Mouse (Mus musculus) gastrocnemius, adult 18-20 months (tissue): ENCODE data around the gene Stmn1. TPM values are rescaled to one million over a fixed set of nuclear protein-coding genes. Genes with fewer than 3 reads are reported as not detected.
A peak's percentile ranks its signal among the peaks of the same experiment; 100 is the strongest.

Source experiments
- DNase-seq: peaks from one replicate; pipeline ENCODE4 v3.0.0; 2021; ENCODE audit warnings: low spot score
- total RNA-seq, 2 experiments: library from RNA; stranded (reverse); gene quantifications; 2 replicates each; pipeline ENCODE4 v1.2.3; 2021

The Stmn1 gene
- total RNA-seq, 2 experiments from 2014 or later: 2.5 to 3.5 TPM

DNA sequence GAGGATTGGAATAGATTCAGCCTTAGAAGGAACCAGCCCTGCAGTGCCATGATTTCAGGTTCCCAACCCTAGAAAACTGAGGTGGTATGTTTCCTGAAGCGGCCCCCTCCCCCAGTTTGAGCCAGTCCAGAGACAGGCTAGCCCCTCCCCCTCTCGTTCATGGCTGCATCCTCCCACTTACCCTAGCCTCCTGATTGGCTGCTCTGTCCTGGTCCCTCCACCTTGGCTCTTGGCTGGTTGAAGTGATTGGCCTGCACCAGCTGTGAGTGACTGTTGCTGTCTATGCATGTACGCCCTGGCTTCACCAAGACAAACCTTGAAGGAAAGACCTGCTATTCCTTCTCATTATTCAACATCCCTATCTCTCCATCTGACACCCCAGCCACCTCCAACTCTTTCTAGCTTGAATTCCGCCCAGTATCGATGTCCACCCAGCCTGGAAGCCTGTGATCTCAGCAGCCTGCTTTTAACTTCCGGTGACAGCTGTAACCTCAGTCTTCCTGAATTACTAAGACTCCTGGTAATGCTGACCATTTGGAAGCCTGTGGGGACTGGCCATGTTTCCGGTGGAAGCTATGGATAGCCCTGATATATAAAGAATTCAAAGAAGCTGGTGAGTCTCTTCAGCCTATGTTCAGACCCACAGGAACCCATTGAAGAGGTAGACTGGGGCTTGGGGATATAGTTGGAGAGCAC lies 10.8 kb upstream of the Stmn1 start:
- DNase-seq: no peak

DNA sequence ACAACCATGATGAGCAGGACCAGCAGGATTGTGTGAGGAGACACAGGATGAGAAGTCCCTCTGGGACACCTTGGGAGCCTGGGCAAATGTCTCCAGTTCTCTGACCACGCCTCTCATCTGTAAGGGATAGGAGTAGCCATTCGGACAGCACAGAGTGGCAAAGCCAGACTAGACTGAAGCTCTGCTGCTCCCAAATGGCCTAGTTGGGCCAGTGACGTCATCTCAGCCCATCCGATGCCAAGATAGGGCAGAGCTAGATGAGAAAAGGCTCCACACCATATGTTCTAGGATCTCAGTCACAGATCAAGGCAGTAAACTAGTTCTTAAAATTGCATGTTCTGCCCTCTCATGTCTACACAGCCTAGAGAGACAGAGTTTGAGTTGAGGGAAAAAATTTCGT lies 9.3 kb upstream of the Stmn1 start:
- no peak for DNase-seq

DNA sequence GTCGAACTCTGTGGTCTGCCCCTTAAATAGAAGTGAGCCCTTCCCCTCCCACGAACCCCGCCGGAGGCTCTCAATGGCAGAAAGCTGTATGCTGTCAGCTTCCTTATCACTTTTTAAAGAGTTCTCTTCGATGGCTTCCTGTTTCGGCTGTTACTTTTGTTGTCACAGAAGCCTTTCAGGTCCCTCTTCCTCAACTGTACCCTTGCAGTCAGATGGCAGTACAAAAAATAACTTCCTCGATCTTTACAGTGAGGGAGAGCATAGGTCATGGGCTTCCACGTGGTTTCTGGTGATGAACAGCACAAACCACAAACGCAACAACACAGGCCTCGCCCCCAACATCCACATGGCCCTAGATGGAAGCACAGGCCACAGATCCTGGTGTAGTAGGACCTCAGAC lies 7.8 kb upstream of the Stmn1 start:
- DNase-seq: no peak

DNA sequence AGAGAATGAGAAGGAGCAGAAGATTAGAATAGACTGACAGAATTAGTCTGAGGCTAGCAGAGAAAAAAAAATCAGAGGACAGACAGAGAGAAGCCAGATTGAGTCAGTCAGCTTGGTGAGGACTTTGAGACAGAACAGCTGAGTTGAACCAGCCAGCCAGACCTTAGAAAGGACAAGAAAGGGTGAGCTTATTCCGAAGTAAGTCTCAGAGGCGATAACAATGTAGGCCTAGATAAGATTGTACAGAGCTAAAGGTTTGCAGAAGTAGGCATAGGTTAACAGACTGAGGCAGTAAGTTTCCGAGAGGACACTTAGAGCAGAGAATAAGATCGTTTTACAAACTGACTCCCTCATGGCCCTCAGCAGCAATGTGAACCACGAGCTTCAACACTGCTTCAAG lies 6.9 kb upstream of the Stmn1 start:
- DNase-seq: no peak

DNA sequence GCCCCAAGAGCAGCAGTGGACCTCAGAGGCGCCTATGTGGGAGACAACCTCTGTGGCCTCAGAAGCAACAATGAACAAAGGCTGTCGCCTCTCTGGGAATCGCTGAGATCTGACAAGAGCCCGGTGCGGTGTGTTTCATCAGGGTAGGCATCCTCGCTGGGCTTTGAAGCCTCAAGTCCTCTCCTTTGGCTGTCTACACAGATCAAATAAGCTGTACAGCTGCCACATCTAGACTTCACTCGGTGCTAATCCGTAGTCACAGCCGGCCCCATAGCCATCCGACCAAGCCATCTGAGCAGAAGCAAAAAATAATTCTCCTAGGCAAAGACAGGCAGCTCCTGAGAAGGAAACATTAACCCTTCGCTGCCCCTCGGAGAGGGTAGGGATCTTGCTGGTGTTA lies 2.3 kb upstream of the Stmn1 start:
- DNase-seq: no peak

DNA sequence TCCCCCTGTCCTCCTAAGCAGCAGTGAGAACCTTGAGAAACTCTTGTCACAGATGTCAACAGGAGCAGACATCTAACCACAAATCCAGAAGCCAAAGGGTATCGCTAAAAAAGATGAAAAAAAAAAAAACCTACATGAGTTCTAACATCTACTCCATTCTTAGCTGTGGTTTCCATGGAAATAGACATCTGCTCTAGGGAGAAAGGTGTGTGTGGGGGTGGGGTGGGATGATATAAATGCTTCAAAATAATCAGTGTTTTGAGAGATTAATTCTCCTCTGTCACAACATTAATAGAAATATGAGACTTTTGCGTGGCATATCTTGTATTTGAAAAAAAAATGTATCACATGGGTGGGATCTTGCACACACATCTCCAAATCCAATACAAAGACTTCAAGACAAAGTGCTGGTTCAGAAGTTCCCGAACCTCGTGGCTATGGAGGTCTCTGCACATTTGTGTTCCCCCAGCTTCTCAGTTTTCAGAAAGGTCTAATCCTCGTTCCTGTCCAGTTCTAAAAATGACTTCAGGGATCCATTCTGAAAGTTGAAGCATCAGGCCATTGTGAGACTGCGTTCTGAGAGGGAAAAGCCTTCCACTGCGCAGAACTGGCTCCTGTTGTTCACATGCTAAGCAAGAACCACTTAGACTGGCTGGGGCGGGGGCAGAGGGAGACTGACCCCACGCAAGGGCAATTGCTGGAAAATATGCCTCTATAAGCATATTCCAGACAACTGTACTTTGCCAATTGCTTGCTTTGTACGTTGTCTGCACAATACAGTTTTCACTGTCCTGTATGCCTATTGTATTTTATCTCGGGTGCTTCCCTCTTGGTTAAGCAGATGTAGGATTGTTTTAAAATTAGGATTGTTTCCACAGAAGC lies 1.5 kb upstream of the Stmn1 start:
- DNase-seq: no peak

DNA sequence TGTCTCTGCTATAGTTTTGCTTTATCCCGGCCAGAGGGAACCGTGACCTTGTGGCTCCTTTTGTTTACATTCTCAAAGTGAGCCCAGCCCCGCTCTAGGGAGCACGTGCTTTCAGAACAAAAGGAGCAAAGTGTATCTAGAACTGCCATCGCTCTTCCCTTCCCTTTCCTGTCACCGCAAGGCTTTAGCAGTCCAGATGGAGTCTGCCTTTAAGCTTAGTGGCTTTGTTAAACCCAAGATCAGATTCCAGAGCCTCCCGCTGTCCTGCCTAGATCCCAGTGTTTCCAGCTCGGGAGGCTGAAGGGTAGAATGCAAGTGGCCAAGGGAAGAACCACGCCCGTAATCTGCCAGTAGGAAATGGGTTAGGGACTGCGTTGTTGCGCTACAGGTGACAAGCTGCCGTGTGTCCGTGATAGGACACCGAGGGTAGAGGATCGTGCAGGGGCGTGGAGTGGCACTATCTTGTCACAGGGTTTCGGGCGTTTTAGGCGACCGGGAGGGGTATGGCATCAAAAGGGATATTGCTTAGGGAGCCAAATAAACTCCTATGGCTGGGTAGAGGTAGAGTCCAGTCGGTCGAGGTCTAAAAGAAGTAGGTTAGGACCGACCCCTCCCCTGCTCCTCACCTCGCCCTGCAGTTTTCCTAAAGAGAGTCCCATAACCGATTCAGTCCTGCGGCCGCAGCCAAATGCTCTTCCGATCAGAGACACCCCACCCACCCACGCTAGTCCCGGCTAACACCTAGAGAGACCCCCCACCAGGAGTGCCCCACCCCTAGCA lies 495 bp upstream of the Stmn1 start:
- DNase-seq: no peak

DNA sequence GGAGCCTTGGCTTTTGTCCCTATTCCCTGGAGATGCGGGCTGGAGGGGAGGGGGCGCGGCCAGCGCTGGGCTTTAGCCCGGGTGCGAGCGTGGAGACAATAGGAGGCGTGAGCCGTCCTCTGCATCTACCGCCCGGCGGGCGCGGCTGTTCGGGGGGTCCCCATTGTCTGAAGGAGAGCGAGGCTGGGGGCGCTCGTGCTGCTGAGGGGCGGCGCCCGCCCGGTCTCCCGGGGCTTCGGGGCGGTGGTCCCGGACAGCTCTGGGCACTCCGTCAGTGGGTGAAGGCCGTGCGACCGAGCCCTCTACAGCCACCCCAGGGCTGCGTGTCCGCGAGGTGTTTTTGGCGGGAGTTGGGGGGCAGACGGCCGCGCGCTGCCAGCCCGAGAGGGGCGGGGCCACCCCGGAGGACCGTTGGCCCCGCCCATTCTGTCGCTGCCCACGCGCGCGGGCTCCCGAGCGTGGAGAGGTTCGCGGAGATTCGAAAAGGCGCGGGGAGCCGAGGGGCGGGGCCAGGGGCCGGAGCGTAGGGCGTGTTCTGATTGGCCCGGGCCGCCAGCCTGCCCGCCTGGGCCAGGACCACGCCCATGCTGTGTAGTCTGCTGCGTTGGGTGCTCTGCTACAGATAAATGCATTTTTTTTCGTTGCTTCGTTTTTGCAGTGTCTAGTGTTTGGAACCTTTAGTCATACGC lies 602 bp downstream of the Stmn1 start:
- peak; percentile 89 for DNase-seq

DNA sequence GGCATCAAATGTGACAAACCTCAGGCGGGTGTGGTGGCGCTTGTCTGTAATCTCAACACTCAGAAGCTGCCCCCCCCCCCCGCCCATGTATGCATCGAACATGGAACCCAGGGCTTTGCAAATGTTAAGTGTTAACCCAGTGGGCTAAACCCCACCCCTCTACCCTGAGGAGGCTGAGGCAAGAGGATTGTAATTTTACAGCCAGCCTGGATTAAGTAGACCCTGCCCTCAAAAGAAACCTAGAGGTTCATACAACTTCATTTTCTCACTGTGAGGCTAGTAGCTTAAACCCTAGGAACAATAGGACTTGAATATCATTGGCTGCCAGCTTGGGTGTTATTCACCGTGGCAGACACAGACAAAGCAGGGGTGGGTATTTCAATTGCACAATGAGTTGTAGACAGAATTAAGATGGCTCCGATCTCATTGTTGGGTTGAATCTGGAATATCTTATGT lies 1.2 kb downstream of the Stmn1 start:
- no peak for DNase-seq

DNA sequence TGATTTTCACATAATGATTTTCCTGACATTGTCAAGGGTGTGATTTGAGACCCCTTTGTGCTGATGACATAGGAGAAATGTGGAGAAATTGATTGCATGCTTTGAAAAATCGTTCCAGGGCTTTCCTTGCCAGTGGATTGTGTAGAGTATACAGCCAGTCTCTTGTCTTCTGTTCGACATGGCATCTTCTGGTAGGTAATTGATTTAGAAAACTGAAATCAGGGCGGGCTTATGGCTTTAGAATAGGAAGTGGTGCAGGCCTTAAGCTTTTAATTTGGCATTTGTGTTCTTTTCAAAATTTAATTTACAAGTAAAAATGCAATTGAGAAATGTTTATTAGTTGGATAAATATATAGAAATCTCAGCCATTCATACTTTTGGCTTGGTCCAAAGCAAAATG lies 1.9 kb downstream of the Stmn1 start:
- no peak for DNase-seq

DNA sequence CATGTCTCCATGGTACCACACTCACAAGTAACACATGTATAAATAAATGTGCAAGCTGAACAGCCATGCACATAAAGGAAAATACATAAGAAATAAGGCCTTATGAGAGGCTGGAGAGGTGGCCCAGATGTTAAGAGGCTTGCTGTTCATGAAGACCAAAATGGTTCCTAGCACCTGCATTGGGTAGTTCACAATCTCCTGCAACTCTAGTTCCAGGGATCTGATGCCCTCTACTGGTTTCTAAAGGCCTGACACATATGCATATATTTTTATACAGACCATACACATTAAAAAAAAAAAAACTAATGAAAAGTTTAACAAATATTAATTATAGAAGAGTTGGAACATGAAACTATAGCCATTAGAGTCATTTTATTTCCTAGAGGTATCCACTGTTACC lies 3.3 kb downstream of the Stmn1 start:
- DNase-seq: no peak

DNA sequence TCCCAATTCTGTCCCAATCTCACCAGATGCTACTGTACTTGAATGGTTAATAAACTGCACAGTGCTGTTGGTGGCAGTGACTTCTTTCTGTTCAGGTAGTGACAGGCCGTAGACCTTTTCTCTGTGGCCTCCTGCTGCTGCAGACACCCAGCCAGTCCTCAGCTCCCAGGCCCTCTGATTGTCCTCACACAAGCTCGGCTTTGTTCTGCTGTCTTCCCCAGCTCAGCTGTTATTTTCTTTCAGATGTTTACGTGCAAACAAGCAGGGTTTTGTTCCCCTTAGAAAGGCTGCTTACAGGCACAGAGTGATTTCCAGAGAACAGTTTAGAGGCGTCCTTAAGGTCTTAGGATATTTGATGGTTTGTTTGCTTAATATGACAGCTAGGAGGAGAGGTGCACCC lies 5.6 kb downstream of the Stmn1 start:
- no peak for DNase-seq

DNA sequence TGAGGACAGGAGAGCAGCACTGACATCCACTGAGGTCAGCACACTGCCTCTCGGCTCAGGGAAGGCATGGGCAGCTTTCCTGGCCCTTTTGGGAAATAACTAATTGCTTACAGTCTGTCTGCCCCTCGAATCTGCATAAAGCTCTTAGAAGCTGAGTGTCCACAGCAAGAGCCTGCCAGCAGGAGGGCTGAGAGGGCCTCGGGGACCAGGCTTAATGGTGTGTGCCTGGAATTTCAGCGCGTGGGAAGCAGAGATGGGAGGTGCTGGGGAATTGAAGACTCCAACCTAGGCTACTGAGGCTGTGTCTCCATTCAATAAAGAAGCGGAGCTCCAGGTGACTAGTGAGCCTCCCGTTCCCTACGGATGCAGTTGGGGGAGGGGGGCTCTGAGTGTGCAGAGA lies 6.1 kb downstream of the Stmn1 start:
- no peak for DNase-seq

DNA sequence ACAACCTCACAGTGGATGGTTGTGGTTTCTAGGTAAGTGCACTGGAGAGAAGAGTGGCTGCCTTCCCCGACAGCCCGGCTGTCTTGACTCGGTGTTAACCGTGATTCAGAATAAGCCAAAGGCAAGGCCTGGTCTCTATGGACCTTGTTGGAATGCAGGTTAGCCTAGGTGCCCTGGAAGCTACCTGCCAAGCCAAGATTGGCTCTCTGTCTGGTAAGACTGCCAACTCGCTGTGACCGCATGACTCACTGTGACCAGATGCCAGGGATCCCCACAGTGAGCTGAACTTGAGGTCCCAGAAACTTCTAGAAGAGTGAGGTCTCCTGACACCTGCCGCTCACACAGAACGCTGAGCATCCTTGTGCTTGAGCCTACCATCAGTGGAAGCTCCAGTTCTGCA lies 8.8 kb downstream of the Stmn1 start:
- no peak for DNase-seq

DNA sequence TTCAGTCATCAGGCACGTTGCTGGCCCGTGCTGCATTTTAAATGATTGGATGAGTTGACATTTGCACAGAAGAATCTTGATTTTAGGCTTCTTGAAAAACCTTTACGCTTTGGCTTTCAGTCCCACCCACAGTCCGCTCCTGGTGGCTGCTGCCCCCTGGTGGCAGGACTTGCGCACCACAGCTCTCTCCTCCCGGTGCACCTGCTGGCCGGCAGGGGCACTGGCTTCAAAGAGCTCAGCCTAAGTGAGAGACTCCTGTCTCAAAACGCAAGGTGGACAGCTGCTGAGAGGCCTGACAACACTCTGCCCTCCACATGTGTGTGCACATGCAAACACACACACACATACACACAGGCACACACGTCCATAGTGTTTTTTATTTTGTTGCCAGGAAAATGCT lies 9.9 kb downstream of the Stmn1 start:
- DNase-seq: peak; percentile 91

DNA sequence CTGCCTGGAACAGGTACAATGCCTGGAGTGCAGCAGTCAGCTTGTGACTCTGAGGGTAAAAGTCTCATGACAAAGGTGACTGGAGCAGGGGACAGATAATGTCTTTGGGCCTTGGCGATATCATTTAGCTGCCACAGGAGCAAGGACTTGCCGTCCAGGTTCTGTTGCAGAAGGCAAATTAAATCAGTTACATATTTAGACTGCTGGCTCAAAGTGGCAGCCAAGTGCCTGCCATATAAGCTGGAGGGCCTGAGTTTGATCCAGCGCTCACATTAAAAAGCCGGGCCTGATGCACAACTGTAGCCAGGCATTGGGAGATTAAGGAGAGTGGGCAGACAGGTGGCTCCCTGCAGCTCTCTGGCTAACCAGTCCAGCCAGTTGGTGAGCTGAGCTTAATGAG lies 11.7 kb downstream of the Stmn1 start:
- peak; percentile 57 for DNase-seq

DNA sequence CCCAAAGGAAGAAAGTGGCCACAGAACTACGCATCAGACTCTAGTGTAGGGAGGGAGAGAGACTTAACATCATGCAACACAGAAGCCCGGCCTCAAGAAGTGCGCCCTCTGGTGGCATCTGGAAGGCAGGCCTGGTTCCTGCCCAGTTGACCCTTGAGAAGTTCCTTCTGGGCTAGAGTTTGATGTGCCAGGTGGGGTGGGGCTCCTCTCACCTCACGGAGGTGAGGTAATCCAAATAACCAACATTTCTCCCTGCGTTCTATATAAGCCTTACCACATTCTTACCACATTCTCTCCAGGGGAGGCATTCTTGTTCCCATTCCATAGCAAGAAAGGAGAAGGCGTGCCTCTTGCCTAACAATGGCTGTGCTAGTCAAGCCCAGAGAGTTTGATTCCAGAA lies 12.7 kb downstream of the Stmn1 start:
- DNase-seq: peak; percentile 62

DNA sequence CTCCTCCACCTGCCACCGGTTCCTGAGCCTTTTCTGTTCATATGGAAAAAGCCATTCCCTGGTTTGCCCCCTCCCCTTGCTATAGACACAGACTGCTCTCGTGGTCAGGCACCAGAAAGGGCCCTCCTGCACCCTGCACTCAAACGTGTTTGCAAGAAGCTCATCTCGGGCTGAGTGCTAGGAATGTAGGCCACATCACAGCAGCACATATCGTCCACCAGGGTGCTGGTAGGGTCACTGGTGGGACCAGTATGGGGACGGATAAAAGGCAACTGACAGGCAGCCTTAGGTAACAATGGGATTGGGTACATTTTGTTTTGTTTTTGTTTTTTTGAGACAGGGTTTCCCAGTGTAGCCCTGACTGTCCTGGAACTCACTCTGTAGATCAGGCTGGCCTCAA lies 13.2 kb downstream of the Stmn1 start:
- DNase-seq: no peak

DNA sequence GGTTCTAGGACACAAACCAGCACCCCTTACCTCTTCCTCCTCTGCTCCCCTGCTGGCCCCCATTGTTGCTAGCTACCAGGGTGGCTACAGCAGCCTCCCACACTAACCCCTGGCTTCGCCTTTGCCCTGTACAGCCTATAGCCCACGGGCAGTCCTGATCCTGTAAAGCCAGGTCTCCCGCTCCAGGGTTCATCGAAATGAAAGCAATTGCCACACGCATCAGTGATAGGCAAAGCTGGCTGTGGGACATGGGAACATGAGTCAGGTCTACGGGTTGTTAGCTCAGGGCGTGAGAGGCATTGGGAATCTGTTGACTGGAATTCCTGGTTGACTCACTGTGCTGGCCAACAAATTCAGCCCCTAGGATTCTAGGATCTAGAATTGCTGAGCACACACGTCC lies 14.3 kb downstream of the Stmn1 start:
- no peak for DNase-seq

DNA sequence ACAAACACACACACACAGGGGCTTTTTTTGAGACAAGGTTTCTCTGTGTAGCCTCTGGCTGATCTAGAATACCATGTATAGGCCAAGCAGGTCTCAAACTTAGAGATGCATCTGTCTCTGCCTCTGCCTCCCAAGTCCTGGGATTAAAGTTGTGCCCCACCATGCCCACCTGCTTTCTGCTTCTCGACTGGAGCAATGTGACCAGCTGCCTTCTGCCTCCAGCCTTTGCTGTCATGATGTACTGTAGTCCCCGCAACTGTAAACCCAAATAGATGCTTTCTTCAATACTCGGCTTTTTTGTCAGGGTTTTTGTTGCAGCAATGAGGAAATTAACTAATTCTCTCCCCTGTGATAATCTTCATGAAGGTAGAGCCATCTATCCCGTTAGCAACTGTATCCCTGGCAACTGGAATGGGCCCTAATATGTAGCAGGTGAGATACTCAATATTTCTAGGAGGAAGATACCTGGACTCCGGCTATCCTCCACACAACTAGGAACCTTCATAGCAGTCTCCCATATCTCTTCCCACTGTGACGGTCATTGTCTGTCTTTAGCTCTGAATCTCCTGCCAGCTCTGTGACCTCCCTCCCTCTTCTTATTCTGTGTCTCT lies 15.1 kb downstream of the Stmn1 start:
- no peak for DNase-seq

DNA sequence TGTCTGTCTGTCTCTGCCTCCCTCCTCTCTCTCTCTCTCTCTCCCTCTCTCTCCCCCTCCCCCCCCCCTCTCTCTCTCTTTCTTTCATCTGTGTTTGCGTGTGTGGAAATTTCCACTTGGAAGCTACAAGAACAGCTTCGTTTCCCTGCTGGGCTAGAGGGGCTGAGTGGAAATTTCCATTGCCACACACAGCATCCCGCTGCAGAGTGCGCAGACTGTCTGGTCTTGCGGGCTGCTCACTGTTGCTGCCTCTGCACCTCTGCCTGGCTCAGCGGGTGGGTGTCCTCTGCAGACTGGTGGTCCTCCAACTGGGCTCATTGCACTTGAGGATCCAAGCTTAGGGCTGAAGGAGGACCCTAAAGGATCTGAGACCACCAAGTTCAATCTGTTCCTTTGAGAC lies 15.6 kb downstream of the Stmn1 start:
- DNase-seq: no peak
